Mouse (Mus musculus): ENCODE results near the gene Ifrd2. TPM values are rescaled to one million over a fixed set of nuclear protein-coding genes. Genes with fewer than 3 reads are reported as not detected.

Ifrd2 gene
- polyA plus RNA-seq, 1 experiment, result 71.7 TPM

DNA sequence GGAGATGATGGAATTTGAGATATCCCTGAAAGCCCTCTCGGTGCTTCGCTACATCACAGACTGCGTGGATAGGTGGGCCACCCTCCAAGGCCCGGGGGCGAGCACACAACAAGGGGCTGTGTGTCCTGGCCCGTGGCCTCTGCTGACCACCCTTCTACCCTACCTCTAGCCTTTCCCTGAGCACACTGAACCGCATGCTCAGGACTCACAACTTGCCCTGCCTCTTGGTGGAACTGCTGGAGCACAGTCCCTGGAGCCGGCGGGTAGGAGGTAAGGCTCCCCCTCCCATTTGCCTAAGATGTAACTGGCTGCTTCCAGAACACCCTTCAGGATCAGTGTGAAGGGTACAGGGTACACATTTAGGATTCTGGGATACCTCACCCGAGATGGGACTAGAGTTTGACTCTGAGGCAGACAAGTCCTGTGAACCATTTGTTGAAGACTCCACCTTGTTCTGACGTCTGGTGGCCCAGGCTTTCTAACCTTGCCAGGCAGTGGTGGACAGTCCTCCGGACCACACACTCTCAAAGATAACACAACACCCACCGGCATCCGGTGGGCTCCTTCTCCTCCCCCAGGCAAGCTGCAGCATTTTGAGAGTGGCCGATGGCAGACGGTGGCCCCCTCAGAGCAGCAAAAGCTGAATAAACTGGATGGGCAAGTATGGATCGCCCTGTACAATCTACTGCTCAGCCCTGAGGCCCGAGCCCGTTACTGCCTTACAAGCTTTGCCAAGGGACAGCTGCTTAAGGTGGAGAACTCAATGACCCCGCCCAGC lies 38.0 kb upstream of the Ifrd2 start:
- H3K79me2 ChIP-seq (ENCODE audit: control insufficient read depth, insufficient read depth), result peaks cover 26% of the 10 kb centered on the region
- peaks cover 11% of the 10 kb centered on the region for H3K79me3 ChIP-seq (ENCODE audit: low read depth)
- TF ChIP-seq MYOG (IDR thresholded peaks at IDR 0.05; ENCODE audit: control insufficient read depth, extremely low read depth, insufficient read length) (no peak), MYOD1 (IDR thresholded peaks at IDR 0.05; ENCODE audit: control insufficient read depth, insufficient read length, low read depth) (no peak), CTCF (IDR thresholded peaks at IDR 0.05; ENCODE audit: control insufficient read depth, insufficient read depth, insufficient read length) (no peak), CEBPB (IDR thresholded peaks at IDR 0.05; ENCODE audit: low read depth) (no peak), MAX (IDR thresholded peaks at IDR 0.05) (no peak)
- no peak overlapping the region for H3ac ChIP-seq (ENCODE audit: control insufficient read depth, insufficient read length, low read depth)
- H3K4me3 ChIP-seq (ENCODE audit: insufficient read depth, poor library complexity, severe bottlenecking), result no peak overlapping the region
- H3K27me3 ChIP-seq (ENCODE audit: control insufficient read depth, insufficient read depth, insufficient read length), result no peaks in the 10 kb centered on the region
- no peaks in the 10 kb centered on the region for H3K36me3 ChIP-seq (ENCODE audit: control insufficient read depth, insufficient read depth)

DNA sequence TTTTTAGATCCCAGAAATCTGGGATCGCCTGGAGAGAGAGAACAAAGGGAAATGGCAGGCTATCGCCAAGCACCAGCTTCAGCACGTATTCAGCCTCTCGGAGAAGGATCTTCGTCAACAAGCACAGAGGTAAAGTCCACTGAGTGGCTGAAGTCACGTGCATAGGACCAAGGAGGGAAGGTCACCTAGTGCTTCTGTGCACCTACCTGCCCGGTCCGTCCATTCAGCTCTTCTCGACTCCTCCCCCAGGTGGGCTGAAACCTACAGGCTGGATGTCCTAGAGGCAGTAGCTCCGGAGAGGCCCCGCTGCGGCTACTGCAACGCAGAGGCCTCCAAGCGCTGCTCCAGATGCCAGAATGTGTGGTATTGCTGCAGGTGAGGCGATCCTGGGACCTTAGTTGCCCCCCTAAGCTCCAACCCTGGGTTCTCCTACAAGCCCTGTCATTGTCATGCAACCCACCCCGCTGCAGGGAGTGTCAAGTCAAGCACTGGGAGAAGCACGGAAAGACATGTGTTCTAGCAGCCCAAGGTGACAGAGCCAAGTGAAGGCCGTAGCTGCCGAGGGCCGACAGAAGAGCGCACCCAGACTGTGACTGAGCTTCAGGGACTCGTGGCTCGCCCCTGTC lies 36.8 kb upstream of the Ifrd2 start:
- peaks cover 14% of the 10 kb centered on the region for H3K79me3 ChIP-seq (ENCODE audit: low read depth)
- no peak overlapping the region for H3ac ChIP-seq (ENCODE audit: control insufficient read depth, insufficient read length, low read depth)
- no peaks in the 10 kb centered on the region for H3K27me3 ChIP-seq (ENCODE audit: control insufficient read depth, insufficient read depth, insufficient read length)
- peak overlapping the region; percentile 45 for H3K4me3 ChIP-seq (ENCODE audit: insufficient read depth, poor library complexity, severe bottlenecking)
- no peaks in the 10 kb centered on the region for H3K36me3 ChIP-seq (ENCODE audit: control insufficient read depth, insufficient read depth)
- TF ChIP-seq MYOD1 (IDR thresholded peaks at IDR 0.05; ENCODE audit: control insufficient read depth, insufficient read length, low read depth) (no peak), USF1 (IDR thresholded peaks at IDR 0.05; ENCODE audit: low read depth) (no peak), MAX (IDR thresholded peaks at IDR 0.05) (no peak), FOSL1 (IDR thresholded peaks at IDR 0.05; ENCODE audit: insufficient read depth, low read length, poor library complexity, severe bottlenecking) (no peak), CTCF (IDR thresholded peaks at IDR 0.05; ENCODE audit: control insufficient read depth, insufficient read depth, insufficient read length) (no peak), CEBPB (IDR thresholded peaks at IDR 0.05; ENCODE audit: low read depth) (no peak), MYOG (IDR thresholded peaks at IDR 0.05; ENCODE audit: control insufficient read depth, extremely low read depth, insufficient read length) (no peak)
- H3K79me2 ChIP-seq (ENCODE audit: control insufficient read depth, insufficient read depth), result peaks cover 36% of the 10 kb centered on the region

DNA sequence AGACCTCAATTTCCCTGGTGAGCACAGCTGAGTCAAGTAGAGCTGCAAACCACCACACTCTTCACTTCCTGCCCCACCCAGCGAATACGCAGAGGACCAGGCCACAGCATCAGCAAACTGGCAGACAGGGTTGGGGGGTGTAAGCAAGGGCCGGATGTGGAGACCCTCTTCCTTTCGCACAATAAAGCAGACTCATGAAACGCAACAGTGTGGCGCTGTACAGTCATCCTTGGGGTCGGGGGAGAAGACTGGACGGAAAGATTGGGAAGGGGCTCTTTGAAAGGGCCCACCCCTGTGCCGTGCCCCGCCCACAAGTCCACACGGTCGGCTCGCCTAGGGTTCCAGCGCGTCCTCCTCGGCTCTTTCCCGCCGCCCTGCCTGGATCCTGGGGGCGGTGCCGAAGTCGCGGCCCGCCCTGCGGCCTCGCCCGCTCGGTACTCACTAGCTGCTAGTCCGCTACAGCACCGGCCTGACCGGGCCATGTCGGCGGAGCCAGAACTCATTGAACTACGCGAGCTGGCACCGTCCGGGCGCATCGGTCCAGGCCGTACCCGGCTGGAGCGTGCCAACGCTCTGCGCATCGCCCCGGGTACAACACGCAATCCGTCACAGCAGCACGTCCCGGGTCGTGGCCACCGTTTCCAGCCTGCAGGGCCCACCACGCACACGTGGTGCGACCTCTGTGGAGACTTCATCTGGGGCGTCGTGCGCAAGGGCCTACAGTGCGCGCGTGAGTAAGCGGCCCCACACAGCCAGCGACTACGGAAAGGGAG lies 36.1 kb upstream of the Ifrd2 start, which contains the start of gene Rassf1:
Gene Rassf1, plus strand, starts transcription at position 439 of the 773 bp plus-strand sequence.
- H3K36me3 ChIP-seq (ENCODE audit: control insufficient read depth, insufficient read depth), result peaks cover under 1% of the 10 kb centered on the region
- H3K27me3 ChIP-seq (ENCODE audit: control insufficient read depth, insufficient read depth, insufficient read length), result no peaks in the 10 kb centered on the region
- H3ac ChIP-seq (ENCODE audit: control insufficient read depth, insufficient read length, low read depth), result peak within 1 kb of the TSS; percentile 84
- H3K4me3 ChIP-seq (ENCODE audit: insufficient read depth, poor library complexity, severe bottlenecking), result peak within 1 kb of the TSS; percentile 45
- H3K79me2 ChIP-seq (ENCODE audit: control insufficient read depth, insufficient read depth), result peaks cover 43% of the 10 kb centered on the region
- peak; percentile 14 for TF ChIP-seq USF1 (IDR thresholded peaks at IDR 0.05; ENCODE audit: low read depth)
- no peak for TF ChIP-seq MYOD1 (IDR thresholded peaks at IDR 0.05; ENCODE audit: control insufficient read depth, insufficient read length, low read depth)
- TF ChIP-seq FOSL1 (IDR thresholded peaks at IDR 0.05; ENCODE audit: insufficient read depth, low read length, poor library complexity, severe bottlenecking), result no peak
- H3K79me3 ChIP-seq (ENCODE audit: low read depth), result peaks cover 21% of the 10 kb centered on the region

DNA sequence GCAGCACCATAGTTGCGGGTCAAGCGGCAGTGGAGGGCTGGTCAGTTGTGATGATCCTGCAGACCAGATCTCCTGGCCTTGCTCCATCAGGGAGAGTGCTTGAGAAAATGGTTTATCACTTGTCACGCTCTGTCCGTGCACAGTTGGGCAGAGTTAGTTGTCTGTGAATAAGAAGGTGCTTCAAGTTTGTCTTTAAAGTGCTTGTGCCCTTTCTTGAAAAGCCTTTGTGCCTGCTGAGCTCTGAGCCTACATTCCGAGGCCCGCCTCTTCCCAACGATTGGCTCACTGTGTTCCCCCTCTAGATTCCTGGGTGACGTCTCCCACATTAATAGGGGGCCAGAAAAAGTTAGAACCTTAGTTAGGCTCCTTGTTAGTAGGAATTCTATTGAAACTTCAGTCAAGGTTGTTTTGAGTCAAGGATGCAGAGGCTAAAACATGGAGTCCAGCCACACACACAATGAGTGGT lies 35.5 kb upstream of the Ifrd2 start:
- Histone ChIP-seq H3K79me2 (ENCODE audit: control insufficient read depth, insufficient read depth) (peaks cover 49% of the 10 kb centered on the region), H3K79me3 (ENCODE audit: low read depth) (peaks cover 28% of the 10 kb centered on the region), H3K36me3 (ENCODE audit: control insufficient read depth, insufficient read depth) (peaks cover 7% of the 10 kb centered on the region), H3K27me3 (ENCODE audit: control insufficient read depth, insufficient read depth, insufficient read length) (no peaks in the 10 kb centered on the region), H3K4me3 (ENCODE audit: insufficient read depth, poor library complexity, severe bottlenecking) (peak overlapping the region; percentile 45), H3ac (ENCODE audit: control insufficient read depth, insufficient read length, low read depth) (peak overlapping the region; percentile 84)
- TF ChIP-seq CTCF (IDR thresholded peaks at IDR 0.05; ENCODE audit: control insufficient read depth, insufficient read depth, insufficient read length), result no peak
- TF ChIP-seq MYOG (IDR thresholded peaks at IDR 0.05; ENCODE audit: control insufficient read depth, extremely low read depth, insufficient read length), result no peak
- TF ChIP-seq MAX (IDR thresholded peaks at IDR 0.05), result no peak
- no peak for TF ChIP-seq CEBPB (IDR thresholded peaks at IDR 0.05; ENCODE audit: low read depth)
- no peak for TF ChIP-seq FOSL1 (IDR thresholded peaks at IDR 0.05; ENCODE audit: insufficient read depth, low read length, poor library complexity, severe bottlenecking)
- no peak for TF ChIP-seq USF1 (IDR thresholded peaks at IDR 0.05; ENCODE audit: low read depth)
- no peak for TF ChIP-seq MYOD1 (IDR thresholded peaks at IDR 0.05; ENCODE audit: control insufficient read depth, insufficient read length, low read depth)

DNA sequence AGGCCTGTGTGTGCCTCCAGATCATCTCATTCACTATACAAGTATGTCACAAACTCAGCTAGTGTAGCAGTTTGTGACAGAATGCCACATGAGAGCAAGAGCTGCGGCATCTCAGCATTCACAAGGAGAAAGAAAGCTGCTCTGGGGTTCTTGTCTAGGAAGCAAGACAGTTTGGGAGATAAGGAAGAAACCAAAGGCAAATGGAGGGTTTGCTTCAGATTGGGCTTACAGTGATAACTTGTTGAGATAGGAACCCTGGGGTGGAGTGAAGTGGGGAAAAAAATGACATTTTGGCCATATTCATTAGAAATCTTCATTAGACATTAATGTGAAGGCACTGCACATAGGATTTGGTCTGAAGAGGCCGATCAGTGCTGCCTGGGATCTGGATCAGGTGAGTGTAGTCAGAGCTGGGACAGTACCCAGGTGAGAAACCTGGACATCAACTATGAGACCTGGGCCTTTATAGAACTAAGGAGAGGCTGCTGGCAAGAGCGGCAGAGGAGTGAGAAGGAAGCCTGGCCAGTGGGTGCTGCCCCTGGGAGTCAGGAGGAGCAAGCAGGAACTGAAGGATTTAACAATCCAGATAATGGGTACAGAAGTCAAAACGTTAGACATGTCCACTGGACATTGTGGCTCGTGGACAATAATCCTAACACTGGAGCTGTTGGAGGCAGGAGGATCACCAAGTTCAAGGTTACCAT lies 34.6 kb upstream of the Ifrd2 start:
- H3K4me3 ChIP-seq (ENCODE audit: insufficient read depth, poor library complexity, severe bottlenecking), result no peak overlapping the region

More for the DNA sequence above, 34.6 kb upstream of the Ifrd2 start:
- H3K27me3 ChIP-seq (ENCODE audit: control insufficient read depth, insufficient read depth, insufficient read length), result no peaks in the 10 kb centered on the region
- peaks cover 16% of the 10 kb centered on the region for H3K36me3 ChIP-seq (ENCODE audit: control insufficient read depth, insufficient read depth)
- peaks cover 33% of the 10 kb centered on the region for H3K79me3 ChIP-seq (ENCODE audit: low read depth)
- TF ChIP-seq USF1 (IDR thresholded peaks at IDR 0.05; ENCODE audit: low read depth) (no peak), CTCF (IDR thresholded peaks at IDR 0.05; ENCODE audit: control insufficient read depth, insufficient read depth, insufficient read length) (no peak), CEBPB (IDR thresholded peaks at IDR 0.05; ENCODE audit: low read depth) (no peak), MAX (IDR thresholded peaks at IDR 0.05) (no peak), MYOD1 (IDR thresholded peaks at IDR 0.05; ENCODE audit: control insufficient read depth, insufficient read length, low read depth) (no peak), FOSL1 (IDR thresholded peaks at IDR 0.05; ENCODE audit: insufficient read depth, low read length, poor library complexity, severe bottlenecking) (no peak), MYOG (IDR thresholded peaks at IDR 0.05; ENCODE audit: control insufficient read depth, extremely low read depth, insufficient read length) (no peak)
- peaks cover 59% of the 10 kb centered on the region for H3K79me2 ChIP-seq (ENCODE audit: control insufficient read depth, insufficient read depth)
- peak overlapping the region; percentile 52 for H3ac ChIP-seq (ENCODE audit: control insufficient read depth, insufficient read length, low read depth)
